Mouse (Mus musculus) activated CD4-positive, CD25-positive, alpha-beta regulatory T cell, adult 4 months (primary cell): ENCODE results near the gene Ly6c1. TPM values are rescaled to one million over a fixed set of nuclear protein-coding genes. Genes with fewer than 3 reads are reported as not detected.
"Not testable (repeated sequence)": the region's sequence is repeated elsewhere in the genome, so short reads cannot be mapped to it uniquely, and the experiment has no call there.

Source experiments
- ATAC-seq: one replicate; pipeline ENCODE4 v1.8.0; 2017
- polyA plus RNA-seq, 2 experiments: library from polyadenylated mRNA; unstranded; fragments of 100-300 nt; shearing (Covaris generic); gene quantifications; one replicate each; pipeline ENCODE4 v1.2.1; 2017

Gene Ly6c1
- 10 to 100 TPM; 57.5 to 82.1 TPM for polyA plus RNA-seq

- peak; percentile 41 for ATAC-seq
These were observed at the start of gene Ly6c1 for GRCm38 (mm10) chr15:75048642-75049261. Ly6c1 (minus strand) TSS chr15:75048830.

GRCm38 (mm10) chr15:75088041-75088440, 39.4 kb upstream of the Ly6c1 start:
- not testable (repeated sequence) for ATAC-seq

DNA sequence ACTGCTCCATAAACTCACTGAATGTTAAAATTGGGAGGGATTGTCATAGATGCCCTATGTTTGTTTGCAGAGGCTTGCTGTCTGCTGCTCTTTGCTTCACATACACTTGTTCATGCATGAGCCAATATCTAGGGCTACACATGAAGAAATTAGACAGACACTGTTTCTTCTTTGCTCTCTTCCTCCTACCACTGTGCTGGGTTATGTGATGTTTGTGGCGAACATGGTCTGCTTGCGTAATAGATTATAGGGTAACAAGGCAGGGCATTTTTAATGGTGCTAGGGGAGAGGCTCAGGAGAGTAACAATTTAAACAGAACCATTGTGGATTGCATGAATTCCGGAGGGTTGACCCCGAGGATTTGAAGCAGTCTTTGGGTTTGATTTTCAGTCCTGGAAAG, 21.3 kb upstream of the Ly6c1 start:
- no peak for ATAC-seq

GRCm38 (mm10) chr15:75062030-75062574, 13.5 kb upstream of the Ly6c1 start:
- ATAC-seq, result not testable (repeated sequence)

DNA sequence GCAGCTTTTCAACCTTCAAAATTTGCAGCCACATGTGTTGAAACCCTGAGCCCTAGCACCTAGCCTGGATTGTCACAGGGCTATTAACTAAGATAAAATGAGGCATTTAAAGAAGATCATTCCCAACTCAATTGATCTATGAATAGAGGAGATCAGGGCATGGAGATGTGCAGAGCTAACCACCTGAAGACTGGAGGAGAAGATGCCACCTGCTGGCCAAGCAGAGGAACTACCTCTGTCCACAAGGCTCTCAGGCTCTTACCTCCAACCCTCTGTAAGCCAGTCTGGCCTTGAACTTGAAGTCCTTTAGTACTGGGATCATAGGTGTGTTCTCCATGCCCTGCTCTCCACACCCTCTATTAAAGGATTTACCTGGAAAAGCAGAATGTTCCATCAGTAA, 11.9 kb upstream of the Ly6c1 start:
- peak; percentile 54 for ATAC-seq

- no peak for ATAC-seq
These were observed 7.4 kb upstream of the Ly6c1 start for GRCm38 (mm10) chr15:75055985-75056384.

DNA sequence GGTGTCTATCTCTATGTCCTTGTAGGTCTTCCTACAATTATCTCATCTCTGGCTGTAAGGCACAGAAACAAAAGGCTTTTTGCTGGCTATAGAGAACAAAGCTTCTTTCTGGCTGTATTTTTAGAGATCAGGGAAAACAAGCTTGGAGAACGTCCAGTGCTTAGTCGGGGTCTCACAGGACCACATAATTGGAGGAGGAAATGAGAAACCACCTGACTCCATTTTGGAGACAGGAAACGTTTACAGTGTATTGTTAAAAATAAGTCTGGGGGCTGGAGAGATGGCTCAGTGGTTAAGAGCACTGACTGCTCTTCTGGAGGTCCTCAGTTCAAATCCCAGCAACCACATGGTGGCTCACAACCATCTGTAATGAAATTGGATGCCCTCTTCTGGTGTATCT, 6.8 kb upstream of the Ly6c1 start:
- not testable (repeated sequence) for ATAC-seq

- ATAC-seq, result peak; percentile 93
These were observed 3.8 kb upstream of the Ly6c1 start for GRCm38 (mm10) chr15:75052414-75052813.

- not testable (repeated sequence) for ATAC-seq
These were observed 2.5 kb upstream of the Ly6c1 start for GRCm38 (mm10) chr15:75051141-75051540.

DNA sequence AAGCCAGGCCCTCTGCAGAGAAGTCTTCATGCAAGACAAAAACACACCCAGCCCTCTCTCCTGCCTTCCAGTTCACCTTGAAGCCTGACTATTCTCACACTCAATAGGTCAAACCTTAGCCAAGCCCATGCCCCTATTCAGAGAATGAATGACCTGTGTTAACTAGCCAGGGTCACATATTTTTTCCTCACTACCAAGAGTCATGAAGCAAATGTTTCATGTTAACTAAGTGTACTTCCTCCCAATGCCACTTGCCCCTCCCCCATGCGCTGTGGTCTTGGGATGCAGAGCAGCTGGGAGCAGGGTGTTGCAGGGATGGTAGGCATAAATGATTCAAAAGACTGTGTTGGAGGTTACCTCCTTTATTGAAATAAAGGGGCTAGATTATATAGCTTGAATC, 2.0 kb upstream of the Ly6c1 start:
- not testable (repeated sequence) for ATAC-seq

- ATAC-seq, result not testable (repeated sequence)
These were observed 1.2 kb upstream of the Ly6c1 start for GRCm38 (mm10) chr15:75049811-75050210.

GRCm38 (mm10) chr15:75047970-75048320, 685 bp downstream of the Ly6c1 start:
- not testable (repeated sequence) for ATAC-seq

- ATAC-seq, result not testable (repeated sequence)
These were observed 1.2 kb downstream of the Ly6c1 start for GRCm38 (mm10) chr15:75047313-75047969.

DNA sequence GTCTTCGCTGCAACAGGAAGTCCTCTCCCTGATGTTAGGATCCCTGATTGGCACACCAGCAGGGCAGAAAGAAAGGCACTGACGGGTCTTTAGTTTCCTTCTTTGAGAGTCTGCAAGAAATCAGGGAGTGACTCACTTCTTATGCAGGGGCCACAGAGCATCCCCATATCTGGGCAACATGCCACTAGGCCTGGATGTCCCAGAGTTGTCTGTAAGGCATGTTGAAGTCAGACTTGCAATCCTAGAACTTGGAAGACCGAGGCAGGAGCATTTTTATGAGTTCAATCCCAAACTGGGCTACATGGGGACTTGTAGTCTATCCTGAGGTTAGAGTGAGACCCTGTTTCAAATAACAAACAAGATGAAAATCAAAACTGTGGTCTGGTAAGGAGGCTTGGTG, 3.1 kb downstream of the Ly6c1 start:
- not testable (repeated sequence) for ATAC-seq

DNA sequence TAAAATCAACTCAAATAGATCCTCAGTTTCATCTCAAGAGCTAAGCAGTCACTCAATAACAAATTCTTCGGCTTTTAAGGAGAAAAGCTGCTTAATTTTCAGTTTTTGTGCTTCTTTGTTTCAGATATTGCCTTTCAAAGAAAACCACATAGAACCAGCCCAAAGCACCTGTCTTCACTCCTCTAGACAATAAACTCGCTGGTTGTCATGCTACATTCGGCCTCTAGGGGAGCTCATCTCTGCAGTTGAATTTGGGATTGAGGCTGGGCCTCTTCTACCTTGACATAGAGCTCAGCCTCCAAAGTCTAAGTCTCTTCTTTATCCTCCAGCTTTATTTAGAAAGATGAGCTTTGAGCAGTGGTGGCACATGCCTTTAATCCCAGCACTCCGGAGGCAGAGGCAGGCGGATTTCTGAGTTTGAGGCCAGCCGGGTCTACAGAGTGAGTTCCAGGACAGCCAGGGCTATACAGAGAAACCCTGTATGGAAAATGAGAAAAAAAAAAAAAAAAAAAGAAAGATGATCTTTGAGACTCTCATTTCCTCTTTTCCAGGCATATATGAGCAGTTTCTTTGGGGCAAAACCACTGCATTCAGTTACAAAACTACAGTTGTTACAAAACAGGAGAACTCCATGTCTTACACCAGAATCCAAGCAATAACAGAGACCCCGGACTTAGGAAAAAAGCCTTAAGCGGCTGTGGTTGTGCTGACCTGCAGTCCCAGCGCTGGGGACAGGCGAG, 27.4 kb downstream of the Ly6c1 start:
- not testable (repeated sequence) for ATAC-seq

GRCm38 (mm10) chr15:75019446-75019845, 29.2 kb downstream of the Ly6c1 start:
- peak; percentile 49 for ATAC-seq

Other genes with a start within 250 kb of the Ly6c1 start
- gene Gml2, start 229.8 kb downstream of the Ly6c1 start, polyA plus RNA-seq, result not detected
- gene 2010109I03Rik, start 151.8 kb downstream of the Ly6c1 start, polyA plus RNA-seq, result 1 to 10 TPM in 1 of 2 experiments, under 1 TPM in 1; 0.93 to 2.0 TPM
- gene Ly6i, start 65.4 kb downstream of the Ly6c1 start, polyA plus RNA-seq, result under 1 TPM in 1 of 2 experiments, not detected in 1; 0.30 TPM
- gene Ly6a, start 50.8 kb downstream of the Ly6c1 start, polyA plus RNA-seq, result 100 to 1,000 TPM; 746 to 867 TPM
- gene Ly6c2, start 63.1 kb upstream of the Ly6c1 start, polyA plus RNA-seq, result 10 to 100 TPM; 27.7 to 29.1 TPM
- gene Ly6g, start 106.4 kb upstream of the Ly6c1 start, polyA plus RNA-seq, result not detected
- not detected for gene BC025446, start 167.5 kb upstream of the Ly6c1 start, polyA plus RNA-seq
- gene Ly6f, start 219.6 kb upstream of the Ly6c1 start, polyA plus RNA-seq, result not detected